Mouse (Mus musculus) neural tube, embryonic 14.5 days (tissue): ENCODE measurements around the gene Slc7a11. TPM values are rescaled to one million over a fixed set of nuclear protein-coding genes. Genes with fewer than 3 reads are reported as not detected.

Source experiments
- ATAC-seq: fragments of 200-750 bp; cut with Nextera tagmentation; 2 replicates; pipeline ENCODE4 v1.8.0; 2017; ENCODE audit warnings: low read depth, mild to moderate bottlenecking, moderate TSS enrichment, moderate library complexity
- H3K27ac ChIP-seq: fragments of 300-500 bp; sonication (generic); 2 replicates; pipeline ENCODE4 v1.5.1; 2014; ENCODE audit warnings: low read depth, mild to moderate bottlenecking, control low read depth, low read length, moderate library complexity, mixed read lengths
- H3K27me3 ChIP-seq: fragments of 300-500 bp; sonication (generic); 2 replicates; pipeline ENCODE4 v1.6.1; 2014; ENCODE audit warnings: low read length; ENCODE audit not compliant: control insufficient read depth, insufficient read depth
- H3K36me3 ChIP-seq: fragments of 300-500 bp; sonication (generic); 2 replicates; pipeline ENCODE4 v1.6.1; 2014; ENCODE audit warnings: low read length, mixed read lengths; ENCODE audit not compliant: control insufficient read depth, insufficient read depth
- H3K4me1 ChIP-seq: fragments of 300-500 bp; sonication (generic); 2 replicates; pipeline ENCODE4 v1.6.1; 2014; ENCODE audit warnings: low read length; ENCODE audit not compliant: control insufficient read depth, insufficient read depth
- H3K4me2 ChIP-seq: fragments of 300-500 bp; sonication (generic); 2 replicates; pipeline ENCODE4 v1.6.1; 2014; ENCODE audit warnings: mild to moderate bottlenecking, low read depth, low read length, control low read depth
- H3K4me3 ChIP-seq: fragments of 300-500 bp; sonication (generic); 2 replicates; pipeline ENCODE4 v1.5.1; 2014; ENCODE audit warnings: low read depth, low read length, control low read depth, mixed read lengths
- H3K9ac ChIP-seq: fragments of 300-500 bp; sonication (generic); replicated peaks from 2 replicates; pipeline ENCODE4 v1.6.1; 2014; ENCODE audit warnings: low read depth, mild to moderate bottlenecking, control low read depth, low read length, mixed read lengths
- H3K9me3 ChIP-seq: fragments of 300-500 bp; sonication (generic); 2 replicates; pipeline ENCODE4 v1.6.1; 2016; ENCODE audit warnings: low read length; ENCODE audit not compliant: control insufficient read depth
- WGBS: fragments of 180-500 bp; shearing (Covaris S2); extraction: QIAGEN DNeasy Blood & Tissue Kit; methylation state at CpG from one replicate; pipeline ENCODE4 v1.1.7; 2014; 5-methylcytosine and 5-hydroxymethylcytosine counted together
- polyA plus RNA-seq: library from polyadenylated mRNA; unstranded; fragments of >200 nt; fragmentation: Nextera tagmentation; extraction: Ambion mirVana; gene quantifications from 2 replicates; pipeline ENCODE4 v1.2.1, GENCODE M21; 2014

Slc7a11 gene
- polyA plus RNA-seq, 1 experiment from 2014 or later = 0.44 TPM

DNA sequence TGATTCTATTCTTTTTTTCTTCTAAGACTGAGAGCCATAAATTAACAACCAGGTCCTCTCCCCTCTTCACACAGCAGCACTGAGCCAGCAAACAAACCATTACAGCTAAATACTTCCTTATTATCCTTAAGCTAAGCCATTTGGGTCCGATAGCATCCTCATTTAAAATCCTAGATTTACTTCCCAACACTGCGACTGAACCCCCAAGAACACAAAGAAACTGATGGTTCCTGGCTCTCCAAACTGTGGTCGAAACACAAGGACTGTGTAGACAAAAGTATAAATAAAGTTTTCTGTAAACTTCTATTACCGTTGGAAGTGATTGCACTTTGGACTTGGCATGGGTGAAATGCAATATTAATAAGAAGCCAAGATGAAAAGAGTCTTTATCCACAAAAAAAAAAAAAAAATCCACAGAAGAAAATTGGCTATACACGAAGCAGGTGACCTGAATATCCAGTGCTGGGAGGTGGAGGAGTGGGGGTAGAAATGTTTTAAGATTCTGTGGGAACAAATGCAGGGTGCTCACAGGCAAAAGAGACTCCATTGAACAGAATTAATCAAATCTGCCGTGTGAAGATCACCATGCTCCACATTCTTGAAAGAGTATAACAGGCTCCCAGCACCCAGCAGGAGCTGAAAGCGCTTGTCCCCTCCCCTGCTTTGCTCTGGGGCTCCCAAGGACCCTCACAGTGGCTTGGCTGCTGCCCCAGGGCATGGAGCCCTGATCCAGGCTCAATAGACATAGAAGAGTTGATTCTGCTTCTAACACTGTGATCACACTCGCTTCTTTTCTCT, 21.7 kb downstream of the Slc7a11 start:
- Histone ChIP-seq H3K9ac (no peak overlapping the region), H3K27me3 (no peaks in the 10 kb centered on the region), H3K9me3 (no peaks in the 10 kb centered on the region), H3K27ac (no peak overlapping the region), H3K36me3 (no peaks in the 10 kb centered on the region), H3K4me2 (no peak overlapping the region), H3K4me3 (no peak overlapping the region), H3K4me1 (no peaks in the 10 kb centered on the region)
- WGBS = 39% methylated on average over 8 of the region's 8 CpGs
- peak; percentile 81 for ATAC-seq

DNA sequence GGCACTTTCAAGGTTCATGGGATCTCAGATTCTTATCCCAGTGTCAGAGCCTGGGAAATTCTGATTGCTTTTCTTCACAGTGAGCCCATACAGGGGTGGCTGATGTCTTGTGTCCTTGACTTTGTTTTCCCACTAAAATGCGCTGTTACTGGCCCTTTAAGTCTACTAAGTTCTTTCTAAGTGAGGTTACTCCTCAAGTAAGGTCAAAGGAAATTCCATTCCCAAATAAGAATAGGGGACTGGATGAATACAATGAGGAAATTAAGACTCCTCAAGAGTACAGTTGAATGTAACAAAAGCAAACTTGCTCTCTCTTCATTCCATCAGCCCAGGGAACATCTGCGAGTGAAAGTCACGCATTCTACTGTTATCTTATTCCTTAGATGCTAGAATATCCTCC, 24.3 kb downstream of the Slc7a11 start:
- H3K9me3 ChIP-seq = no peaks in the 10 kb centered on the region
- WGBS = 86% methylated on average over 3 of the region's 3 CpGs

DNA sequence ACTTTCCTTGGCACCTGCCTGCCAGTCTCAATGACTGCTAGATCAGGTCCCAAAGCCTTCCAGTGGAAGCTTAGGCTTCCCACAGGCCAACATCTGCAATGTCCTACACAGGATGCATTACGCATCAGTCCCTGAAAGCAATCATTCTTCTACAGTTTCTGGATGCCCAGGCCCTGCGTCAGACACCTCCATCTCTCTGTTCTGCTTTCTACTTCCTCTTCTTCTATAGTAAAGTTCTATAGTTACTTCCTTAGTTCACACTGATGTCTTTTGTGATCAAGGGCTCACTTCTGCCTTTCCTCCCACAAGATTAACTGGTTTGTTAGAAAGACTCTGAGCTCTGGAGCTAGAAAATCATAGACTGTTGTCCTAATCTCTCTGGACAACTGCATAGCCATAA, 36.6 kb downstream of the Slc7a11 start:
- Histone ChIP-seq H3K9ac (no peak overlapping the region), H3K4me2 (no peak overlapping the region), H3K36me3 (no peaks in the 10 kb centered on the region), H3K27me3 (no peaks in the 10 kb centered on the region), H3K4me1 (no peaks in the 10 kb centered on the region), H3K27ac (no peak overlapping the region), H3K9me3 (no peaks in the 10 kb centered on the region), H3K4me3 (no peak overlapping the region)
- ATAC-seq = no peak
- WGBS = 91% methylated on average over 2 of the region's 2 CpGs

More for the DNA sequence above, 24.3 kb downstream of the Slc7a11 start:
- Histone ChIP-seq H3K4me3 (no peak overlapping the region), H3K9ac (no peak overlapping the region), H3K36me3 (no peaks in the 10 kb centered on the region), H3K4me1 (no peaks in the 10 kb centered on the region), H3K4me2 (no peak overlapping the region), H3K27me3 (no peaks in the 10 kb centered on the region), H3K27ac (no peak overlapping the region)
- ATAC-seq = no peak

DNA sequence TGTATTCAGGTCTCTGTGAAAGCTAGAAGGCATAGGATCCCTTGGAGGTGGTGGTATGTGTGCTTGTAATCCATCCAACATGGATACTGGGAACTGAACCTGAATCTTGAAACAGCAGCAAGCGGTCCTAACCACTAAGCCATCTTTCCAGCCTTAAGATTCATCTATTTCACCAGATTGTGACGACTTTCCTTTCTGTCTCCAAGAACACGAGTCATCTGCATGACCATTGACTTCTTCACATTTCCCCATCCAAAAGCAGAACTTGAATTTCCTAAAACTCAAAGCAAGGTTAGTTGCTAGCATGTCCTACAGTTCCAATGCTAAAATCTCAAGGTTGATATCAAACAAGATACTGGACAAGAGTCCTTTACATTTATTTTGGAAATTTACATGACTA, 37.5 kb downstream of the Slc7a11 start:
- Histone ChIP-seq H3K9ac (no peak overlapping the region), H3K4me2 (no peak overlapping the region), H3K27me3 (no peaks in the 10 kb centered on the region), H3K36me3 (no peaks in the 10 kb centered on the region), H3K4me3 (no peak overlapping the region), H3K4me1 (no peaks in the 10 kb centered on the region), H3K27ac (no peak overlapping the region), H3K9me3 (no peaks in the 10 kb centered on the region)
- 89% methylated on average over 3 of the region's 3 CpGs for WGBS
- ATAC-seq = no peak

DNA sequence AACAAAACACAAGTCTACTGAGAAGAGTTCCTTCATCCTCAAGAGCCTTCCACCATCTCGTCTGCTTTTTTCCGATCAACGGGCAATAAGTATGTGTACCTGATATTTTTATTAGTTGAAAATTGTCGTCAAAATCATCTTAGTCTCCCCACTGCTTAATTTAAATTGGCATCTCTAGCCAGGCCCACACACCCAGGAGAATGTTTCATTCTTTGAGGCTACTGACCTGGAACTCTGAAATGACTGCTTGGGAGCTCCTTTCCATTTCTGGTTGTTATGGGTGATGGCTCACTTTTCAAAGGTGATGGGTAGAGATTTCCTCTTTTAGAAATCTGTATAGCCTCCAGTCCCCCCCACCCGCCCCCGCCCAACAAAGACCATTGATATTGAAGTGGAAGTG, 54.6 kb downstream of the Slc7a11 start:
- H3K9me3 ChIP-seq = no peaks in the 10 kb centered on the region
- 93% methylated on average over 6 of the region's 6 CpGs for WGBS
- H3K4me3 ChIP-seq = no peak overlapping the region
- no peak for ATAC-seq
- no peak overlapping the region for H3K27ac ChIP-seq
- no peaks in the 10 kb centered on the region for H3K4me1 ChIP-seq
- H3K4me2 ChIP-seq = no peak overlapping the region
- no peaks in the 10 kb centered on the region for H3K27me3 ChIP-seq
- no peak overlapping the region for H3K9ac ChIP-seq
- H3K36me3 ChIP-seq = no peaks in the 10 kb centered on the region

DNA sequence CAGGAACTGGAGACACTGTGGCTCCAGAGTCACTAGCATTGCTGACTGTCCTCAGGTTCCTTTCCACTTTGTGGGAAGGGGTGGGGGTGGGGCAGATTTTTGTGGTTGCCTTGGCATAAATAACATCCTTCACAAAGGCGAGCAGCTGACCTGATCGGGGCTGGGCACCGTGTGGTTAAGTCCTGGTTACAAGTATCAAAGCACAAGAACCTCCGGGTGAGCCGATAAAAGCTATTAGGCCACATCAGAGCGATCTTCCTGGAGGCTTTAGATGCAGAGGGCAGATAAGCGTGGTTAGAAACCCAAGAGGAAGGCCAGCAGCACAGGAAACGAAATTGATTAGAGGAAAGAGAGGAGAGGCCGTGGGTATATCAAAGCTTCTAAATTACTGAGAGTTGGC, 55.1 kb downstream of the Slc7a11 start:
- 69% methylated on average over 9 of the region's 9 CpGs for WGBS
- no peaks in the 10 kb centered on the region for H3K36me3 ChIP-seq
- no peak overlapping the region for H3K4me3 ChIP-seq
- ATAC-seq = no peak
- no peaks in the 10 kb centered on the region for H3K9me3 ChIP-seq
- H3K4me1 ChIP-seq = no peaks in the 10 kb centered on the region
- no peaks in the 10 kb centered on the region for H3K27me3 ChIP-seq
- no peak overlapping the region for H3K4me2 ChIP-seq
- H3K27ac ChIP-seq = no peak overlapping the region
- H3K9ac ChIP-seq = no peak overlapping the region

DNA sequence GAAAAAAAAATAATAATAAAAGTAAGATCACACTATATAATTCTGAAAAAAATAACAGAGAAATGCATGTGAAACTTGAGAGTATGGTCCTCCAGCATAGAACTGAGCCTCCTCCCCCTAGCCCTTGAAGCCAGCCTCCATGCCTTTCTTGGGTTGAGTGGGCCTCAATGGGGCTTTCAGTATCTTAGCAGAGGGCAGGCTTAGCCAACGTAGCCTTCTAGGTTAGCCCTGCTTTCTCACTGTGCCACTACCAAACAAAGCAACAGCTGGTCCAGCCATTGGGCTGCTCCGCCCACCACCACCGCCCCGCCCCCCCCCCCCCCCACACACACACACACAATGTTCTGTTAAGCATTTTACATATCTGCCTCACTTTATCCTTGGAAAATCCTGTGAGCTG, 56.1 kb downstream of the Slc7a11 start:
- H3K27me3 ChIP-seq = no peaks in the 10 kb centered on the region
- no peak overlapping the region for H3K4me2 ChIP-seq
- H3K36me3 ChIP-seq = no peaks in the 10 kb centered on the region
- 59% methylated on average over 3 of the region's 4 CpGs for WGBS
- H3K9ac ChIP-seq = no peak overlapping the region
- H3K4me1 ChIP-seq = no peaks in the 10 kb centered on the region
- no peaks in the 10 kb centered on the region for H3K9me3 ChIP-seq
- no peak overlapping the region for H3K4me3 ChIP-seq
- ATAC-seq = peak; percentile 21; the same call in 1 of the 2 replicates
- H3K27ac ChIP-seq = no peak overlapping the region

DNA sequence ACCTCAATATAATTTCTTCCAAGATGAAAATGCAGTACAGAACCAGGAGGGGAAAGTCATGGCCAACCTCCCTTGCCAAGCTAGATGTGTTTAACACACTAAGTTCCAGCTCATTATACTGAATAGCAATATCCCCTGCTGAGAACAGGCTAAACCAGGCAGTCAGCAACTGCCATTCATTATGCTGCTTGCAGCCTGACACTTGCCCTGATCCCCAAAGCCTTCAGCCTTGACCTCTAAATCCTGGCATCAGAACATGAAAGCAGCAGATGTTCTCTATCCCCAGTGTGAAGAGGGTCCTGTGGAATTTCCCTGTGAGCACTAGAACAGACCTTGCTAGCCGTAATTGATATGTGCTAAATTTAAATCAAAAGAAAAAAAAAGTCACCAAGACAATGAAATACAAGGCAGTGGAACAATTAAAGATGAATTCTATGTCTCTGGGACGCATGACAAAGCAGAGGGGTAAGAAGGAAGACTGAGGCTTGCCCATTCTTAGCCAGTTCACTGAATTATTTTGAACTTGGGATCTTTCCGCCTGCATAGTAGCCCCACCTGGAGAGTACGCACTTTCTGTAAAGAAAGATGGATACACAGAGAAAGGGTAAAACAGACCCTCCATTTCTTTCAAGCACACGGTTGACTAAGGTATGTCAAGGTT, 56.7 kb downstream of the Slc7a11 start:
- no peak overlapping the region for H3K9ac ChIP-seq
- no peak overlapping the region for H3K4me3 ChIP-seq
- H3K9me3 ChIP-seq = no peaks in the 10 kb centered on the region
- H3K27me3 ChIP-seq = no peaks in the 10 kb centered on the region
- H3K4me1 ChIP-seq = no peaks in the 10 kb centered on the region
- H3K4me2 ChIP-seq = no peak overlapping the region
- 62% methylated on average over 5 of the region's 5 CpGs for WGBS
- H3K36me3 ChIP-seq = no peaks in the 10 kb centered on the region
- ATAC-seq = no peak
- no peak overlapping the region for H3K27ac ChIP-seq

DNA sequence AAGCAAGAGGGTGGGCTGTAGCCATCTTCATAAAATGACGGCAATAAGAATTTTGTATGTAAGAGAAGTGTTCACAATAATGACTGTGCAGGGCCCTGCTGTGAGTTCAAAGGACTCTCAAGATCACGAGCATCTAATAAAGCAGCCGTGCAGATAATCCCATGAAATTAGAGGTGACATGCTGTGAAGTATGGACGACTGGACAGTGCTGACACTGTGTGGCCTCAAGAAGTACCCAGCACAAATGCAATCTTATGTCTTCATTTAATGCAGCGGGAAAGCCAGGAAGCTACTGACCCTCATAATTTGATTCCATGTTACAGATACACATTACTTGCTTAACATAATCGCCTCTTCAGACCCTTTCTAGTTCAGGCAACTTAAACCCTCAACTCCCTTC, 57.3 kb downstream of the Slc7a11 start:
- Histone ChIP-seq H3K4me2 (no peak overlapping the region), H3K27me3 (no peaks in the 10 kb centered on the region), H3K9ac (no peak overlapping the region), H3K36me3 (no peaks in the 10 kb centered on the region), H3K27ac (no peak overlapping the region), H3K9me3 (no peaks in the 10 kb centered on the region), H3K4me3 (no peak overlapping the region), H3K4me1 (no peaks in the 10 kb centered on the region)
- no peak for ATAC-seq
- 47% methylated on average over 6 of the region's 6 CpGs for WGBS
